Mouse (Mus musculus) lung, postnatal 0 days (tissue): ENCODE measurements around the gene Ulk3.

Experiments
- CTCF ChIP-seq: IDR thresholded peaks from 2 replicates; pipeline ENCODE4 v1.5.1; 2016; ENCODE audit warnings: antibody characterized with exemption, mild to moderate bottlenecking
- EP300 ChIP-seq: IDR thresholded peaks from 2 replicates; pipeline ENCODE4 v1.6.1; 2016; ENCODE audit warnings: antibody characterized with exemption, mild to moderate bottlenecking, control low read depth

DNA sequence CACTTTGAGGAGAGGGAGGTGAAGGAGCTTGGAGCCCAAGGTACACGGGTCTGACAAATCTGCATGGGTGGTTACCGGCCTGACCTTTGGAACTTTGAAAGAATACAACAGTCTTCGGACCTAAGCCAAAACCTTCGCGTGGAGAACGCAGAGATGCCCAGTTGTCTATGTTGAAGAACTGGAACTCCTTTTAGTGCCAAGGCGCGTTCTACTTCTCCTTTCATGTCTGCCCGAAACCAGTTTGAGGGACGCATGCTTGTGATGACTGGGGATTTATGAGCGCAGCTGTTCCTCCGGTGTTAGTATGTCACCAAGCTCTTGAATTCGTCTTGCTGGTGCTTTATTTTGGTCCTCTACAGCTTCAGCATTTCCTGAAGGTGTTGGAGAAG is 27.5 kb upstream of the Ulk3 start:
- TF ChIP-seq CTCF (no peak), EP300 (no peak)
